Mouse (Mus musculus) heart, postnatal 36 days (tissue): ENCODE measurements around the gene Cnksr3. TPM values are rescaled to one million over a fixed set of nuclear protein-coding genes. Genes with fewer than 3 reads are reported as not detected.

Experiments
- DNase-seq, 2 experiments: peaks; one replicate each; pipeline ENCODE4 v3.0.0; 2021 to 2022
- intact Hi-C: fragments of 180-260 bp; cut with DNase I; formaldehyde crosslinking; loops from one replicate; pipeline ENCODE4 v1.15.1; 2025
- total RNA-seq, 2 experiments: library from RNA; stranded (reverse); gene quantifications; 2 replicates each; pipeline ENCODE4 v1.2.3; 2021

Gene Cnksr3
- total RNA-seq, 2 experiments from 2014 or later: 22.1 to 35.7 TPM

DNA sequence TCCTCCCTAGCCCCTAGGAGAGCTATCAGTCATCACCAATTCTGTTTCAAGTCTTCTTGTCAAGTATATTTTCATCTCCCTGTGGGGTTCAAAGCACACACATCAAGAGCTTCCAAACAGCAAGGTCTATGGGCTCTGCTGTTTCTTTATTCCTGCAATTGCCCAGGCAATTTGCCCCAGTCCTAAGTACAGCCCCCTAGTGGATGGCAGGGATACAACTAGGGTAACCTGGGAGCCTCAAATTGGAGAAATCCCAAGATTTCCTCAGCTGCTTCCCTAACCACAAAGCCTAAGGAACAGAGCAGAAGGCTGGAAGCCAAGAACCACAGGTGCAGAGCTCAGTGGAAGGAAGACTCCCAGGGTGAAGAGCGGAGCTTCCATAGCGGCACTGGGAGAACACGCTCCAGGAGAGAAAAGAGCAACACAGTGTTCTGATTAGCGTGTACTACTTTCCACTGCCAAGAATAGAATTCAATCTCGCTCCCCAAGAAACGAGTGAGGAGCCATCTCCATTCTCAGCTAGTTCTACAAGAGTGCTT is 100.5 kb downstream of the Cnksr3 start:
- intact Hi-C loops: no loop called here

DNA sequence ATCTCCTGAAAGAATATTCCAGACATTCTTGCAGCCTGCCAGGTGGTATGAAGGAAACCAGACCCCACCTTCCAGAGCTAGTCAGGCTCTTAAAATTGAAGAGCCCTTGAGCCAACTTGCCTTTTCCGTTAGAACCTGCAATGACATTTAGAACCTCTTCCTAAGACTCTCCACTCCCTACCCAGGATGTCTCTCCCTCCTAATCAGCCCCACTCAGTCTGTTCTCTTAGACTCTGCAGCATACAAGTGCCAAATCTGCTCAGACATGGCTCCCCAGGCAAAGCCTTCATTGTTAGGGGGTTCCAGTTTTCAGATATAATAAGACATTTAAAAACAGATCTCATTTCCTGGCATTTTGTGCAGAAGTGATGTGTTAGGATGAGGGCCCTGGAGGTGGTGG is 108.2 kb downstream of the Cnksr3 start:
- DNase-seq: no peak
- intact Hi-C loops: no loop called here

More for the DNA sequence above, 100.5 kb downstream of the Cnksr3 start:
- no peak for DNase-seq

DNA sequence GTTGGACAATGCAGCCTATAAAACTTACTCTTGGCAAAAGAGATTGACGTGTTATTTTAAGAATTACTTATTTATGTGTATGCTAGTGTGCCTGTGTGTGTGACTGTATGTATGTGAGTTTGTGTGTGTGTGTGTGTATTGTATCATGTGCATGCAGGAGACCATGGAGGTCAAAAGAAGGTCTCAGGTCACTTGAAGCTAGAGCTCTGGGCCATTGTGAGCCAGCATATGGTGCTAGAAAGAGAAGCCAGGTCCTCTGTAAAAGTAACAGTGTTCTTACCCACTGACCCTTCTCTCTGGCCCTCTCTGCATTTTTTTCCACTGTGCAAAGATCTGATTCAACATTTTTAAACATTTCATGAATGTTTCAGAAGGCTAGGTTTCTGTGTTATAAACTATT is 134.1 kb downstream of the Cnksr3 start:
- no peak for DNase-seq
- intact Hi-C loops: loop anchor here (5.0 to 10.0 kb wide), 2 partner anchors 191 to 1043 kb away; no protein-coding TSS in a partner anchor

DNA sequence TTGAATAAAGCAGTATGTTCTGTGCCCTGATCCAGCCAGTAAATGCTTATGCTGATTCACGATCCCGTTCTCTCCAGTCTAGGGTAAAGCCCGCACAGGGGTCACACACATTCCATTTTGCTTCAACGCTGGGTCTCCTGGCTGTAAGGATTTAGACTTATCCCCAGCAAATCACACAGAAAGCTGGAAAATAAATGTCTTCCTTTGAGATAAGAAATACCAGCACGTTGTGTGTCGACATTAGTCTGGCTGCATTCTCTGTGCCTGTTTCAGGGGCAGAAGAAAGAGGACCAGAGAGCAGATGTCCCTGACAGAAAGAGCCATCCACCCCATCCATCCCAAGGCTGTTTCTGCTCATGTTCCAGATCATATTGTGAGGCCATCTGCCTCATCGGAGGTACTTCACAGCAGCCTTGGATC is 134.6 kb downstream of the Cnksr3 start:
- no peak for DNase-seq
- intact Hi-C loops: loop anchor here (5.0 to 10.0 kb wide), 2 partner anchors 190 to 1043 kb away; no protein-coding TSS in a partner anchor

DNA sequence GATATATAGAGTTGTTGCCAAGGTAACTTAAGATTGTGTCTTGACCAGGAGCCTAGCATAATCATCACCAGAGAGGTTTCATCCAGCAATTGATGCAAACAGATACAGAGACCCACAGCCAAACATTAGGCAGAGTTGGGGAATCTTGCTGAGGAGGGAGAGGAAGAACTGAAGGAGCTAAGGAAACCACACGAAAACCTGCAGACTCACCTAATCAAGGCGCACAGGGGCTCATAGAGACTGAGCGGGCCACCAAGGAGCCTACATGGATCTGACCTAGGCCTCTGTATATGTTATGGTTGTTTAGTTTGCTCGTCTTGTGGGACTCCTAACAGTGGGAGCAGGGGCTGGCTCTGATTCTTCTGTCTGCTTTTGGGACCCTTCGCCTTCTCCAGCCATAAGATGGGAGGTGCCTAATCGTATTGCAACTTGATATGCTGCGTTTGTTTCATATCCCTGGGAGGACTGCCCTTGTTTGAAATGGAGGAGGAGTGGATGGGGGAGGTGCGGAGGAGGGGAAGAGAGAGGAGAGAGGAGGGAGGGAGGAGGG is 135.3 kb downstream of the Cnksr3 start:
- no peak for DNase-seq
- intact Hi-C loops: loop anchor here (1.0 to 10.0 kb wide), 3 partner anchors 136 to 1042 kb away; partner anchors contain the start of gene Cnksr3

DNA sequence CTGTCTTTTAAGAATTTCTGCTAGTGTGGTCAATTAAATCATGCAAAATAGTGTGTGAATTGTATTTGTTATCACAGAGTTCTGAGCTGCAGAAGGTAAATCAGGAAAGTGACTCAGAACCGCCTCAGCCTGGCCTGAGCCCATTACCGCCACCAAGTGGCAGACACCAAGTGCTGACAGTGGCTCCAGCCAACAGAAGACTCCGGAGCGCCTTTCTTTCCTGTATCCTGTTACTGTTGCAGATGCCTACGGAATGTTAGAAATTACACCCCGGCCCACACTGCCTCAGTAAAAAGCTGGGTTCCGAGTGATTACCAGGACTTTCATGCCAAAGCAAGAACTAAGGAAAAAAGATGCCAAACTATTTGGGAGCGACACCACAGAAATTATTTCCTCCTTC is 135.8 kb downstream of the Cnksr3 start:
- intact Hi-C loops: loop anchor here (1.0 to 10.0 kb wide), 3 partner anchors 136 to 1041 kb away; partner anchors contain the start of gene Cnksr3
- peak; percentile 74 to 79 for DNase-seq

DNA sequence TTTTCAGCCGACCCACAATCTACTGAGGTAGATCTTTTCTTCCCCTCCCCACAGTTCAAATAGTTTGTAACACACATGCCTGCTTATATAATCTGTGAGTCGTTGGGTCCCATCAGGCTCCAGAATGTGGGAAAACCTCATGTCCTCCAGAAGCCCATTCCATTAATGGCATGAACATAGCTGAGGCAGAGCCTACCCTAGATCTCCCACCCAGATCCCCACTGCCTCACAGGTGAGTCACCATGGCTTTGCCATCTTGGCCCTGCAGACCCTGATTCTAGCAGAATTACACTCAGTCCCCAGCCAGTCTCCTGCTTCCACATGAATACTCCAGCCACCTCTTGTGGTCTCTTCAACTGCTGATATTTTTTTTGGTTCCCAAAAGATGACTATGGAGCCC is 136.4 kb downstream of the Cnksr3 start:
- intact Hi-C loops: loop anchor here (1.0 to 10.0 kb wide), 3 partner anchors 137 to 1041 kb away; partner anchors contain the start of gene Cnksr3
- no peak for DNase-seq

DNA sequence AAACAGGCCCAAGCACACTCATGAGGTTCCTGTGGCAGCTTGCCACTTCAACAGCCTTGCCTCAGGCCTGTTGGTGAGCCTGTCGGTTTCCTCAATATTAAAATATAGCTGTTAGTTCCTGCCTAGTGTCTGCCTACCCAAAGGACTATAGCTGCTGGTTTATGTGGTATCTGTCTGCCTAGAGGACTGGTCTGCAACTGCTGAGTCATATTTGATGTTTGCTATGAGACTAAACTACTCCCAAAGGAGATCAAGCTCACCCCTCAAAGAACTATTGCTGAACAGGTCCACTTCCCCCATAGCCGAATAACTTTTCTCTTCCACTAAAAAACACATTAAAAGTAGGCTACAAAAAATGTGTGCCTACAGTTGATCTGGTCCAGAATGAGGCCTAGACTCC is 137.8 kb downstream of the Cnksr3 start:
- intact Hi-C loops: loop anchor here (10.0 kb wide), 1 partner anchor 1039 kb away; no protein-coding TSS in a partner anchor
- DNase-seq: no peak

DNA sequence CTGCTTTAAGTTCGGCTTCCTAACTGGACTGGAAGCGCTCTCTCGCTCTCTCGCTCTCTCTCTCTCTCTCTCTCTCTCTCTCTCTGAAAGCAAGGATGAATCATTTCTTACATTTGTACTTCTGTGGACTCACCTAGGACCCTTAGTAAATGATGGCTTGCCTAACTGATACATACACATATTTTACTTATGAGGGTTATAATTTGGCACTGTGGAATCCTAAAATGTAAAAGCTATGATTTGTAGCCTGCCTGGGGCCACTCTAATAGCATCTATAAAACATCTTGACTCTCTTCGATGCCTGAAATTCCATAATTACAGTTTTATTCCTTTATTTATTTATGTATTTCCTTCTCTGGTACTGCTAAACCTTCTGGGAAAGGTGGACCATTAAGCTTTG is 141.1 kb downstream of the Cnksr3 start:
- no peak for DNase-seq
- intact Hi-C loops: loop anchor here (10.0 kb wide), 1 partner anchor 1036 kb away; no protein-coding TSS in a partner anchor

DNA sequence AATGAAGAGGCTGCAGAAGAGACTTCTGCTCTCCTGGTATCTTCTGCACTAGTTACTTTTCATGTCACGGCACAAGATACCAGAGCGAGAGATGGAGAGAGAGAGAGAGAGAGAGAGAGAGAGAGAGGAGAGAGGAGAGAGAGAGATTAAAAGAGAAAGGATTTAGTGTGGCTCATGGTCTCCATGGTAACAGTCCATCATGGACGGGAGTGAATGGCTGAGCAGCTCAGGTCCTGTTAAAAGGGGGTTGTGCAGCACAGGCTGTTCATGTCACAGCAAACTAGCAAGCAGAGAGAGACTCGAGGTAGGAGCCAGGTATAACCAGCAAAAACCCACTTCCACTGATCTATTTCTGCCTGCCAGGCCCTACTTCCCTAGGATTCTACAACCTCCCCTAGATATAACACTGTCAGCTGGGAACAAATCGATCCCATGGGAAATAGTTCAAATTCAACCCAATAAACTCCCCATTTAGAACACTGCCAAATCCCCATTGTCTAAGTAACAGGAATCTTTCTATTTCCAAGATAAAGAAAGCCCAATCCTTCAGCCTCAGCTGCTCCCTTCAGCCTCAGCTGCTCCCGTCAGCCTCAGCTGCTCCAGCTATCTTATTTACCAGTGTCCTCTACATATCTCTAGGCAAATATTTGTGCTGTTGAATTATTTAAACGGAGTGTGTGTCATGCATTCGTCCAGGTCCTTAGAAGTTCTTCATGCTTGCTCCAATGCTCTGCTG is 141.8 kb downstream of the Cnksr3 start:
- intact Hi-C loops: loop anchor here (10.0 kb wide), 1 partner anchor 1035 kb away; no protein-coding TSS in a partner anchor
- DNase-seq: no peak

DNA sequence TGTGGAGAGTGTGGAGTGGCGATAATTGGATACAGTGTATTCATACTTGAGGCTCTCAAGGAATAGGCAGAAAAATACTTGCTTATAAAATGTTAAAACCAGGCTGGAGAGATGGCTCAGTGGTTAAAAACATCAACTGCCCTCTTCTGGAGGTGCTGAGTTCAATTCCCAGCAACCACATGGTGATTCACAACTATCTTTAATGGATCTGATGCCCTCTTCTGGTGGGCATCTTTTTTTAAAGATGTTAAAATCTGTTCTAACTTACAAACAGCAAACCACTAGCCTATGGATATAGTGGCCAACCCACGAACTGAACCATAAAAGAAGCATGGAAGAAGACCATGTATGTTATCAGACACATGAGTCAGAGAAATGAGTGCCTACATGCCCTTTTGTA is 142.9 kb downstream of the Cnksr3 start:
- DNase-seq: no peak
- intact Hi-C loops: no loop called here

Other genes with a start within 250 kb of the Cnksr3 start
- gene Ipcef1, start 159.8 kb downstream of the Cnksr3 start, total RNA-seq: under 1 TPM; 0.11 to 0.19 TPM